Mouse (Mus musculus) midbrain, embryonic 14.5 days (tissue): ENCODE measurements at regions not wholly inside any gene's neighbourhood (a gene's known extent, or its start where the extent isn't known, plus 50 kb on each side); places are given as distances from the start of the nearest gene placed in this dataset.
"Not testable (repeated sequence)": the region's sequence is repeated elsewhere in the genome, so short reads cannot be mapped to it uniquely, and the experiment has no call there.

ENCODE experiments used
- ATAC-seq: fragments of 200-750 bp; cut with Nextera tagmentation; 2 replicates; pipeline ENCODE4 v1.8.0; 2017; ENCODE audit warnings: moderate number of reproducible peaks, moderate library complexity; ENCODE audit not compliant: low FRiP score, low TSS enrichment
- DNase-seq: peaks from one replicate; pipeline ENCODE4 v3.0.0-alpha.2; 2015
- H3K27ac ChIP-seq: fragments of 300-500 bp; sonication (generic); replicated peaks from 2 replicates; pipeline ENCODE4 v1.5.1; 2014; ENCODE audit warnings: mild to moderate bottlenecking, low read depth, low read length, moderate library complexity
- H3K27me3 ChIP-seq: fragments of 300-500 bp; sonication (generic); 2 replicates; pipeline ENCODE4 v1.6.1; 2014; ENCODE audit warnings: low read length, control low read depth, mixed read lengths; ENCODE audit not compliant: control insufficient read depth, insufficient read depth
- H3K36me3 ChIP-seq: fragments of 300-500 bp; sonication (generic); 2 replicates; pipeline ENCODE4 v1.6.1; 2014; ENCODE audit warnings: low read length, control low read depth; ENCODE audit not compliant: control insufficient read depth, insufficient read depth
- H3K4me1 ChIP-seq: fragments of 300-500 bp; sonication (generic); 2 replicates; pipeline ENCODE4 v1.6.1; 2014; ENCODE audit warnings: mild to moderate bottlenecking, antibody characterized with exemption, low read length, control low read depth; ENCODE audit not compliant: control insufficient read depth, insufficient read depth
- H3K4me2 ChIP-seq: fragments of 300-500 bp; sonication (generic); 2 replicates; pipeline ENCODE4 v1.6.1; 2014; ENCODE audit warnings: mild to moderate bottlenecking, low read length, moderate library complexity
- H3K4me3 ChIP-seq: fragments of 300-500 bp; sonication (generic); replicated peaks from 2 replicates; pipeline ENCODE4 v1.5.1; 2014; ENCODE audit warnings: low read depth, low read length
- H3K9ac ChIP-seq: fragments of 300-500 bp; sonication (generic); replicated peaks from 2 replicates; pipeline ENCODE4 v1.6.1; 2014; ENCODE audit warnings: mild to moderate bottlenecking, low read length, moderate library complexity
- H3K9me3 ChIP-seq: fragments of 300-500 bp; sonication (generic); 2 replicates; pipeline ENCODE4 v1.6.1; 2016; ENCODE audit warnings: low read length, control low read depth, mixed read lengths; ENCODE audit not compliant: control insufficient read depth
- WGBS: fragments of 180-500 bp; shearing (Covaris S2); extraction: QIAGEN DNeasy Blood & Tissue Kit; methylation state at CpG from one replicate; pipeline ENCODE4 v1.1.7; 2014; 5-methylcytosine and 5-hydroxymethylcytosine counted together

DNA sequence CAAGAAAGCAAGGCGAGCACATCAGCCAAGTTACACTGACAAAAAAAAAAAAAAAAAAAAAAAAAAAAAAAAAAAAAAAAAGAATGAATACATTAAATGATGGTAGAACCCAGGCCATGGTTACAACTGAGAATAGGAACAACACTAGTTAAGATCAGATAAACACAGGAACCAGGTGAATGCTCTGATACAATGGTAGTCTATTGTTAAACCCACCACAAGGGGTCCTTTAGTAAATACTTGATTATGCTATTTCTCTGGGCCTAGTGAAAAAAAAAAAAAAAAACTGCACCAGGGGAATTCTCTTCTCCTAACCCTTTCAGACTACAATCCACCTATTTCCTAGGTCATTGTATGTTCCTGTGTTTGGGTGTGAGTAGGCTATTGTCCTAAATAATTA is 2289.7 kb downstream of the Cntnap5b start:
- H3K9me3 ChIP-seq: no peaks in the 10 kb centered on the region
- no peak overlapping the region for H3K4me2 ChIP-seq
- DNase-seq (no peak), ATAC-seq (no peak)
- no peak overlapping the region for H3K9ac ChIP-seq
- no peaks in the 10 kb centered on the region for H3K36me3 ChIP-seq
- 94% methylated on average over 1 of the region's 1 CpGs for WGBS
- no peak overlapping the region for H3K4me3 ChIP-seq
- no peaks in the 10 kb centered on the region for H3K27me3 ChIP-seq
- no peaks in the 10 kb centered on the region for H3K4me1 ChIP-seq
- H3K27ac ChIP-seq: no peak overlapping the region

DNA sequence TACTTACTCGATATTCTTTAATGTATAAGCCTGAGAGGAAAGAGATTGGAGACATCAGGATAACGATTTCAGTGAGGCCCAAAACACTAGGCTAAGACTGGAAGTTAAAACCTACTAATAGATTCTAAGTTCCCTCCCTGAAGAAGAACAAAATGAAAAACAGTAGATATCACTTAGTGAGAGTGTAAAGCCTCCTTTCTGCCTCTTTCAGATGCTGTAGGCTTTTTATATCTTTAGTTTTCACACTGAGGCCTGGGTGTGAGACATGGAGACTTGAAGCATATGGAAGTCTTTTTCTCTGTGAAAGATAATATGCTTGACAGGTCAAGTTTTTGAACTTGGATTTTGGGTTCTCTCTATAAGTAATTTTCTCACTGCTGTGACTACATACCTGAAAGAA is 2333.1 kb downstream of the Cntnap5b start:
- DNase-seq (no peak), ATAC-seq (no peak)
- Histone ChIP-seq H3K9me3 (no peaks in the 10 kb centered on the region), H3K27ac (no peak overlapping the region), H3K4me1 (no peaks in the 10 kb centered on the region), H3K27me3 (no peaks in the 10 kb centered on the region), H3K9ac (no peak overlapping the region), H3K36me3 (no peaks in the 10 kb centered on the region), H3K4me3 (no peak overlapping the region), H3K4me2 (no peak overlapping the region)
- WGBS: 80% methylated on average over 2 of the region's 2 CpGs

DNA sequence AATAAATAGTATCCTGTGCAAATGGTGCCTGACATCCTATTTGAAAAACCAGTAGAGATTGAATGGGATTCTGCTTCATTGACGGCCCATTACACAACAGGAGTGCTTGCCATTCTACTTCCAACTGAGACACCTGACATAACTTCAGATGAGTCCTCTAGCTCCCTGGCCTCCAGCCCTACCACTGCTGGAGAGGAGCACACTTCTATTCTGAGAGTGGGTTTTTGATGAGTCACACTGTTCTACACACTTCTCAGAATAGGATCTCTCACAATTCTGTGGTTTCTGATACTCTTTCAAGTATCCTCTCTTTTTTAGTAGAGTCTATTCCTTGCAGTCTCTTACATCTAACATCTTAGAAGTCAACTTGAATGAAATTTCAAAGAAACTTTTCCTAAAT is 2366.5 kb downstream of the Cntnap5b start:
- no peaks in the 10 kb centered on the region for H3K27me3 ChIP-seq
- no peak overlapping the region for H3K9ac ChIP-seq
- no peak overlapping the region for H3K4me2 ChIP-seq
- no peak overlapping the region for H3K4me3 ChIP-seq
- no peaks in the 10 kb centered on the region for H3K9me3 ChIP-seq
- H3K27ac ChIP-seq: no peak overlapping the region
- no peak for ATAC-seq
- no peaks in the 10 kb centered on the region for H3K36me3 ChIP-seq
- WGBS: 79% methylated on average over 1 of the region's 1 CpGs
- H3K4me1 ChIP-seq: no peaks in the 10 kb centered on the region
- no peak for DNase-seq

GRCm38 (mm10) chr1:102146368-102146767 is 2373.8 kb downstream of the Cntnap5b start:
- Histone ChIP-seq H3K27me3 (no peaks in the 10 kb centered on the region), H3K4me1 (no peaks in the 10 kb centered on the region), H3K27ac (no peak overlapping the region), H3K9ac (no peak overlapping the region), H3K9me3 (no peaks in the 10 kb centered on the region), H3K4me2 (no peak overlapping the region), H3K36me3 (no peaks in the 10 kb centered on the region), H3K4me3 (no peak overlapping the region)
- 72% methylated on average over 3 of the region's 3 CpGs for WGBS
- ATAC-seq (no peak), DNase-seq (peak; percentile 30)

DNA sequence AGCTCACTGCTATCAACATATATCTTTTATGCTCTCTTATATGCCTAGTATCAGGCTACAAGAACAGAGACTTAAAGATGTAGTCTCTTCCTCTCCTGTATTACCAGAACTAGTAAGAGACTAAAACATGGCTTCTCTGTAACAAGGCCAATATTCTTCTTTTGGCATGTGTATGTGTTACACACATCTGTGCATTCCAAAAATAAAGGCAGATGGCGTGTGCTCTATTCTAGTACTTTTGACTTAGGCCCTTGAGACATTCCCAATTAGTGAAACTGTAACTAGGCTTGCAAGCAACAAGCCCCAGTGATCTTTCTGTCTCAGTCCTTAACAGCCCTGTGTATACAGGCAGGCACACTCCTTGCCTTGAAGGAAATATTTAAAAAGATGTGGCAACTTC is 2394.1 kb downstream of the Cntnap5b start:
- Histone ChIP-seq H3K4me1 (no peaks in the 10 kb centered on the region), H3K27me3 (no peaks in the 10 kb centered on the region), H3K27ac (no peak overlapping the region), H3K9ac (no peak overlapping the region), H3K9me3 (no peaks in the 10 kb centered on the region), H3K4me2 (no peak overlapping the region), H3K4me3 (no peak overlapping the region), H3K36me3 (no peaks in the 10 kb centered on the region)
- no peak for DNase-seq
- 88% methylated on average over 1 of the region's 1 CpGs for WGBS
- ATAC-seq: no peak

- no peaks in the 10 kb centered on the region for H3K4me1 ChIP-seq
- no peak overlapping the region for H3K4me2 ChIP-seq
- no peak overlapping the region for H3K9ac ChIP-seq
- H3K27ac ChIP-seq: no peak overlapping the region
- no peaks in the 10 kb centered on the region for H3K27me3 ChIP-seq
- no peak for ATAC-seq
- H3K9me3 ChIP-seq: no peaks in the 10 kb centered on the region
- H3K36me3 ChIP-seq: no peaks in the 10 kb centered on the region
- no peak overlapping the region for H3K4me3 ChIP-seq
- WGBS: 10% methylated on average over 3 of the region's 3 CpGs
- peak; percentile 16 for DNase-seq
These were observed 2398.2 kb downstream of the Cntnap5b start for GRCm38 (mm10) chr1:102170566-102171286.

DNA sequence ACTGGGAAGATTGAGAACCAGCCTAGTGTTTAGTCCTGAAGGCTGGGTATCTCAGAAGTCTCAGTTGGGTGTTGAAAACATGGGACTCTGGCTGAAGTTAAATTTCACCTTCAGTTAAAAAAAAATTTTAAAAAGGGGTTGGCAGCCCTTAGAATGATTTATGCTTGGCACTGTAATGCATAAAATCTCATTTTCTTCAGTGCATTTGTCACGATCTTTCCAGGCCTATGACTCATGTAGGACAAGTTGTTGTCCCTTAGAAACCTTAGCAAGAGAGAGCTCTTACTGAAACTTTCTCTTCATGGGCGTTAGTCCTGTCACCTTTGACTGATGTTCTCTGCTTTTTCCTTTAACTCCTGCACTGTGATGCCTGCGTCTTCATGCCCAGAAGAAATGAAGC is 2413.4 kb downstream of the Cntnap5b start:
- WGBS: 66% methylated on average over 3 of the region's 3 CpGs
- Histone ChIP-seq H3K4me1 (no peaks in the 10 kb centered on the region), H3K4me2 (no peak overlapping the region), H3K4me3 (no peak overlapping the region), H3K9ac (no peak overlapping the region), H3K36me3 (no peaks in the 10 kb centered on the region), H3K27ac (no peak overlapping the region), H3K27me3 (no peaks in the 10 kb centered on the region), H3K9me3 (no peaks in the 10 kb centered on the region)
- ATAC-seq (no peak), DNase-seq (no peak)

DNA sequence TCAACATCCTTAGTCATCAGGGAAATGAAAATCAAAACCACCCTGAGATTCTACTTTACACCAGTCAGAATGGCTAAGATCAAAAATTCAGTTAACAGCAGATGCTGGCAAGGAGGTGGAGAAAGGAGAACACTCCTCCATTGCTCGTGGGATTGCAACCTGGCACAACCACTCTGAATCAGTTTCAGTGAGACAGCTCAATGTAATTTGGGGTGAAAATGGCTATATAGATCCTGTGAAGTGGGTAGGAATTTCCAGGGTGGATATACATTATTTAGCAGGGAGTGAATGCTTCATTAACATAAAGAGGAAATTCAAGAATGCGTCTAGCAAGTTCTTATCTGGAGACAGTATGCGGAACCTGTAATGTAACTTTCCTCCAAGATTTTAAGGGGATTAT is 2462.9 kb downstream of the Cntnap5b start:
- ATAC-seq (no peak), DNase-seq (no peak)
- WGBS: 90% methylated on average over 3 of the region's 3 CpGs
- Histone ChIP-seq H3K9ac (no peak overlapping the region), H3K36me3 (no peaks in the 10 kb centered on the region), H3K9me3 (no peaks in the 10 kb centered on the region), H3K4me2 (no peak overlapping the region), H3K27ac (no peak overlapping the region), H3K27me3 (no peaks in the 10 kb centered on the region), H3K4me1 (no peaks in the 10 kb centered on the region), H3K4me3 (no peak overlapping the region)

DNA sequence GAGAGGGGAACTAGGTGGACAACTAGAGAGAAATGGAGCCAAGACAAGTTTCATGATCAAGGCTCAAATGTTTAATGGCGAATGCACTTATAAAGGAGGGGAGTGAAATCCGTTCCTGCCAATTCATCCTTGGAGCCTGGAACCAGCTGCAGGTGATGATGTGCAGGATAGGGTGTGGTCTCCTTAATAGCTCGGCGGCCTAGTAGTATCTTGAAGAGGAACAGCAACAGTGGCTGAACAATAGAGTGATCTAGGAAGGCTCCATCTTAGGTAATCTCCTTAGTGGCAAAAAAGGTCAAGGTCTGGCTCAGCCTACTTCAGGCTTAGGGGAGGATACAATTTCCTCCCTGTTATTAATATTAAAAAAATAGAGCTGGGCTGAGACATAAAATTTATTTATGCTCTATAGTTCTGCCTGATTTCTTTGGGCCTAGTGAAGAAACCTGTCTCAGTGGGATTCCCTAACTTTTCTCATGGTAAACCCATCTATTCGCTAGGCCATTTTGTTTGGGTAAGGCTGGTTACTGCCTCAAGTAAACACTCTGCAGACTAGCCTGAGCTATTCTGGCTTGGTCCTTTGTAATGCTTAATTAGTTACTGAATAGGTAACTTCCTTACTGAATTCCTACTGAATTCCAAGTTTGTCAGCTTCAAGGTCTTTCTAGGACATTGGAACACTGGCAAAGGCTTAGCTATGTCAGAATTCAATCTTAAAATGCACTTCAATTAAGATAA is 2490.7 kb downstream of the Cntnap5b start:
- H3K9me3 ChIP-seq, H3K4me2 ChIP-seq: not testable (repeated sequence)

More for the DNA sequence above, 2490.7 kb downstream of the Cntnap5b start:
- H3K9ac ChIP-seq, H3K27ac ChIP-seq, DNase-seq, H3K4me1 ChIP-seq, H3K4me3 ChIP-seq, H3K27me3 ChIP-seq, H3K36me3 ChIP-seq, ATAC-seq: not testable (repeated sequence)
- 96% methylated on average over 5 of the region's 5 CpGs for WGBS
